Mouse (Mus musculus) embryonic facial prominence, embryonic 15.5 days (tissue): Measurements from ENCODE around the gene Cldn34c3. TPM values are rescaled to one million over a fixed set of nuclear protein-coding genes. Genes with fewer than 3 reads are reported as not detected.
"Not testable (repeated sequence)": the region's sequence is repeated elsewhere in the genome, so short reads cannot be mapped to it uniquely, and the experiment has no call there.

ENCODE experiments used
- ATAC-seq: fragments of 200-750 bp; cut with Nextera tagmentation; 2 replicates; pipeline ENCODE4 v1.8.0; 2017; ENCODE audit warnings: low read depth, moderate TSS enrichment; ENCODE audit not compliant: insufficient number of reproducible peaks, low FRiP score, low TSS enrichment
- H3K27ac ChIP-seq: fragments of 300-500 bp; sonication (generic); replicated peaks from 2 replicates; pipeline ENCODE4 v1.5.1; 2015; ENCODE audit warnings: mild to moderate bottlenecking, inconsistent platforms
- H3K27me3 ChIP-seq: fragments of 300-500 bp; sonication (generic); 2 replicates; pipeline ENCODE4 v1.6.1; 2015; ENCODE audit warnings: inconsistent platforms
- H3K36me3 ChIP-seq: fragments of 300-500 bp; sonication (generic); 2 replicates; pipeline ENCODE4 v1.6.1; 2015; ENCODE audit warnings: mild to moderate bottlenecking, inconsistent platforms
- H3K4me1 ChIP-seq: fragments of 300-500 bp; sonication (generic); 2 replicates; pipeline ENCODE4 v1.6.1; 2015; ENCODE audit warnings: inconsistent platforms
- H3K4me2 ChIP-seq: fragments of 300-500 bp; sonication (generic); replicated peaks from 2 replicates; pipeline ENCODE4 v1.6.1; 2015; ENCODE audit warnings: mild to moderate bottlenecking, inconsistent platforms
- H3K4me3 ChIP-seq: fragments of 300-500 bp; sonication (generic); replicated peaks from 2 replicates; pipeline ENCODE4 v1.5.1; 2015; ENCODE audit warnings: mild to moderate bottlenecking, inconsistent platforms
- H3K9ac ChIP-seq: fragments of 300-500 bp; sonication (generic); 2 replicates; pipeline ENCODE4 v1.6.1; 2015; ENCODE audit warnings: inconsistent platforms
- H3K9me3 ChIP-seq: fragments of 300-500 bp; sonication (generic); replicated peaks from 2 replicates; pipeline ENCODE4 v1.6.1; 2016; ENCODE audit warnings: inconsistent platforms
- polyA plus RNA-seq: library from polyadenylated mRNA; unstranded; fragments of >200 nt; fragmentation: Nextera tagmentation; extraction: Ambion mirVana; gene quantifications from 2 replicates; pipeline ENCODE4 v1.2.1, GENCODE M21; 2015

Gene Cldn34c3
- polyA plus RNA-seq = not detected in 2 replicates

DNA sequence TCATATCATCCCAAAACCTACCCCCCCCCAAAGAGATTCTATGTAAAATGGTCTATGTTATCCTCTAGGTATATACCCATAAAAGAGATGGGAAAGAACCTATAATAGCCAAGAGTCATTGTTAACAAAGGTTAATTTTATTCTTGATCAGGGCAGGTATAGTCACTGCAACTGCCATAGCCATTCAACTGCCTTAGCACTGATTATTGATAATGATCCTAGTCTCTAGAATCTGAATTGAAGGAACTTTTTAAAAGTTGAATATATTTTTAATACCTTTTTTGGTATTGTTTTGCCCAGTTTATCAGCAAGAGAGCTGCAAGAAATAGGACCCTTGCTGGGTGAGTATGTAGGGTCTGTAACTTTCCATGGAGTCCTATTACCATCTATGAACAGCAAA, at the start of gene Cldn34c3:
Gene Cldn34c3, plus strand, starts transcription at position 301 of the 400 bp plus-strand sequence.
- H3K27me3 ChIP-seq, H3K9ac ChIP-seq, ATAC-seq, H3K36me3 ChIP-seq, H3K4me2 ChIP-seq, H3K9me3 ChIP-seq, H3K4me1 ChIP-seq, H3K4me3 ChIP-seq, H3K27ac ChIP-seq: not testable (repeated sequence)

Other genes with a start within 250 kb of the Cldn34c3 start
- not detected in 2 replicates for gene Cldn34c2, start 212.0 kb upstream of the Cldn34c3 start, polyA plus RNA-seq
- gene Gm17467, start 88.9 kb upstream of the Cldn34c3 start, polyA plus RNA-seq = not detected in 2 replicates